Mouse (Mus musculus): Measurements from ENCODE around the gene Cdk5r2.
A peak's percentile ranks its signal among the peaks of the same experiment; 100 is the strongest.
"Not testable (repeated sequence)": the region's sequence is repeated elsewhere in the genome, so short reads cannot be mapped to it uniquely, and the experiment has no call there.

Gene Cdk5r2

DNA sequence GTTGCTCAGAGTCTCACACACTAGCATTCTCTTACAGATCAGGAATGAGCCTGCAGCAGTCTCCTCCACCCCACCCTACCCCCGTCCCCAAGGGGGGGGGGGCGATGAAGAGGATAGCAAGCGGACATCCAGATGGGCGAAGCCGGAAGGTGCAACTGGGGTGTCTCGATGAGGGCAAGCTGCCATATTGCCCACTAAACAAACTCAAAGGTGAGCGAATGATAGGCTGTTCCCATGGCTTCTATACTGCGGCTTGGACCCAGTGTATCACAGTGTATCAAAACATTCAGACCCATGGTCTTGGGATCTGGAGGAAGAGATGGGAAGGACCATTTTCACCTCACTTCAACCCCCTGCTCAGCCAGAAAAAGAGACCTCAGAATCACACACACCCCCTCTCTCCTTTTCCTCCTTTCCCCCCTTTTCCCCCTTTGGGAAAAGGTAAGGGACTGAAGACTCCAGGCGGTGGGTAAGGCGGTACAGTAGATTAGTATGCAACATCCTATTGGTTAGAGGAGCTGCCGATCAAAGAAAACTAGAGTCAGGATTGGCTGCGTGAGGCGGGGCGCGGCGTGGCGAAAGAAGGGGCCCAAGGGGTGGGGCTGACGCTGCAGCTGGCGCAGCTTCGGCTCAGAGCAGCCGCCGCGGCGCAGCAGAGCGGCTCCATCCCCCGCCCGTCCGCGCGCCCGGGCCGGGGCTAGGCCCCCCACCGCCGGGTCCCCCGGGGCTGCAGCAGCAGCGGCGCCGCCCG, at the start of gene Cdk5r2:
Gene Cdk5r2 (plus strand): TSS at position 629 of the 751 bp plus-strand sequence.
- DNase-seq (ENCODE audit: low spot score) = peak; percentile 98

DNA sequence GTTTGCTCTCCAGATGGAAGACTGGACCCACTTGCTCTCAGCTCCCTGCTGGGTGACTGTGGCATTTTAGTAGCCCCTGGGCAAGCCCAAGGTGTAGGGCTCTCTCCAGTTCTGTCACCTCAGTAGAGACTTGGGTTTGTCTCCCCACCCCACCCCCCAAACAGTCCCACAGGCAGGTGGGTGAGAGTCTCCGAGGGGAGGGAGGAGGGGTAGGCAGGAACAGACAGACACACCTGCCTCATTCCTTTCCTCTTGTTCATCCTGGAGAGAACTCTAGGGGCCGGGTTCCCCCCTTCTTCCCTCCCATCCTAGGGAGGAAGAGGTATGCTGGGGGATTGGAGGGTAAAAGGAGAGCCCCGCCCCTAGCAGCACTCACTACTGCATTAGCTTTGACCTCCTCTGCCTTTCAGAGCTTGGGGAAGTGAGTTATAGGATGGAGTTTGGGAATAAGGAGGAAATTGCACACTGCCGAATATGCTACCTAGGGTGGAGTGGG, 49.3 kb upstream of the Cdk5r2 start:
- no peak for DNase-seq (ENCODE audit: low spot score)

DNA sequence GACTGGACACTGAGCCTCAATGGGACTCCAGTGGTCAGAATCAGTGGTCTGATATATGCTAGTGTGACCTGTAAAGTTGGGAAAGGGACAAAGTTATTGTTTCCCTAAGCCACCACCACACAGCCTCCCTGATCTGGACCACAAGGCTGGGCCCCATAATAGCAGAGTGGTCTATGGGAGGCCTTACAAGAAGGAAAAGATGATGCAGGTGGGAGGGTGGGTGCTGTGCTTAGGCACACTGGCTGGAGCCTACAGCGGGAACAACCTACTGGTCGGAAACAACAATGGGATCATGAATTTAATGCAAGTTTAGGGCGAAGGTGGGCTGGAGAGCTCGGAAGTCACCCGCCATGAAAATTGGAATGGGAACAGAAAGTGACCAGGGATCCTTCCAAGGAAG, 48.9 kb upstream of the Cdk5r2 start:
- DNase-seq (ENCODE audit: low spot score) = no peak

DNA sequence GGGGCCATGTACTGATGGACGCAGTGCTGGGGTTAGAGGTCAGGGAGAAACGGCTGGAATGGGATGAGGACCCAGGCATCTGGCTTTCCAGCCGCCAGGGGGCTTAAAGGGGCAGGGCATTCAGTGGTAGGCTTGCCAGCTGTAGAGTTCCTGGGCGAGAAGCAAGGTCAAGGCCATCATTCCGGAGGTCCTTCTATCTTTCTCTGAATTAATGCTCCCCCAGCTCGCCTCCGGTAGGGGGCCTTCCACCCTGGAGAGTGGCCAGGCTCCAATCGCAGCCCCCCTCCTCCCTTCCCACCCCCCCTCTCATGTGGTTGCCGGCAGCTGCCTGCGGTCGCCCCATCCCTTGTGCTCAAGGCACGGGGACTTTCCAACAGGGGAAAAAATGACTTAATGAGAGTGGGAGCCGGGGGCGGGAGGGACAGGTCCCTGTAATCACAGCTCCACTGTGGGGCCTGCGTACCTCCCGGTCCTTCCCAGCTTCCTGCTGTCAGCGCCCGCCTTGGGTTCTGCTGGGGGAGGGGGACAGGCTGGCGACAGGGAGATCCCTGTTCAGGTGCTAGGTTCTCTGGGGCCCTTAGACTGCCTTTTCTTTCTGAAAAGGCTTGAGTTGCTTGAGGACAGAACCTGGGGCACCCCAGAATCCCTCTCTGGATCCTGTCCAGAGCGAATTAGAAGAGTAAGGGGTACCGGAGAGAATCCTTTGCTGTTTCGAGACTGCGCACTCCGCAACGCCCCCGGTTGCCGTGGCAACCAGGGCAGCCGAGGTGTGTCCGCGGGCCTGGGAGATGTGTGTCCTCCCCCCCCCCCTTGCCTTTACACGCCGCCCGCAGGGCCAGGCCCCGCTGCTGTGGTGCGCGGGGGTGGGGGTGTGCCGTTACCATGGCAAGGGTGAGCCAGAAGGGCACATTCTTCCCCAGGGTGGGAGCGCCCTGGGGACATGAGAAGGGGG, 48.1 kb upstream of the Cdk5r2 start:
- peak; percentile 66 for DNase-seq (ENCODE audit: low spot score)

DNA sequence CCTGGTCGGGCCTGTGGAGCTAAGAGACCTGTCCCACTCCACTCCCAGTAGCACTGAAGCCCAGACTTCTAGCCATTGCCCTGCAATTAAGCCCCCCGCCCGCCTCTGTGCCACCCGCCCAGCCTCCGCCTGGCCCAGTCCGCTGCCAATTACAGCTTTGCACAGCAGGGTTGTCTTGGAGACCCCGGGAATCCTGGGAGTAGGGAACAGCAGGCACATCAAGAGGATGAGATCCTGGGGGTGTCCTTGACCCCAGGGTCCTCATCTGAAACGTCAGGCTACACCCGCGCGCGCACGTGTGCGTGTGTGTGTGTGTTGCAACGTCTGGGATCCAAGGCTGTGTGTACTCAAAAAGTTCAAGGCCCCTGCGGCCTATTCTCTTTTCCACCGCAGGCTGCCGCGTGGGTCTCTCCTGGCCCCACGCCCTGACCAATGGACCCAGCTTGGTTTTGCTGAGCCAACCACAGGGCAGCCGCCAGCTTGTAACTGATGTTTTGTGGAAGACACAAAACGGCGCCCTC, 47.1 kb upstream of the Cdk5r2 start:
- no peak for DNase-seq (ENCODE audit: low spot score)

DNA sequence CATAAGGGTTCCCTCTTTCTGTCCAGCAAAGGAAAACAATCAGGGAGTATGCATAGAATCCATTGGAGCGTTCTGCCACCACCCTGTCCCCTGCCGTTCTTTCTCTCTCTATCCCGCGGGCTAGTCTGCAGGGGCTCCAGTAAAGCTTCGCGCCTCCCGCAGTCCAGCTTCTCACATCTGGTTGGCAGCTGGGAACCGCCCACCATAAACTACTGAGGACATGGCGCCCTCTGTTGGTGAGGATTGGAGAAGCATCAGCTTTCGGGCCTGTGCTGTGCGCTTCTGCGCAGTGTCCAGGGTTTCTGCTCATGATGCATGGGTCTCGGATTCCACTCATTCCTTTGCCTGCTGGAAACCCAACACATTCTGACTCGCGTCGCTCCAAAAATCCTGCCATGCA, 46.7 kb upstream of the Cdk5r2 start:
- DNase-seq (ENCODE audit: low spot score) = peak; percentile 97

DNA sequence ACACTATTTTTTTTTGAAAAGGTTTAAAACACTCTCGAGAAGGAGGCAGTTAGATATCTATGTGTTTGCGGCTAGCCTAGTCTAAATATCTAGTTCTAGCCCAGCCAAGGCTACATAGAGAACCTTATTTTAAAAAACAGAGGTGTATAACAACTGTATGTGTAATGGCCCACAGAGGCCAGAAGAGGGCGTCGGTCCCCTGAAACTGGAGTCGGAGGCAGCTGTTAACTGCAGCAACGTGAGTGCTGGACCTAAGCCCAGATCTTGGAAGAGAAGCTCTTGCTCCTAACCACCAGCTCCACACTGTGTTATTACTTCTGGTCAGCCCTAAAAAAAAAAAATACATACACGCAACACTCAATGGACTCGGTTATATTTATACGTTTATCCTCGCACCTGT, 45.7 kb upstream of the Cdk5r2 start:
- DNase-seq (ENCODE audit: low spot score) = no peak

DNA sequence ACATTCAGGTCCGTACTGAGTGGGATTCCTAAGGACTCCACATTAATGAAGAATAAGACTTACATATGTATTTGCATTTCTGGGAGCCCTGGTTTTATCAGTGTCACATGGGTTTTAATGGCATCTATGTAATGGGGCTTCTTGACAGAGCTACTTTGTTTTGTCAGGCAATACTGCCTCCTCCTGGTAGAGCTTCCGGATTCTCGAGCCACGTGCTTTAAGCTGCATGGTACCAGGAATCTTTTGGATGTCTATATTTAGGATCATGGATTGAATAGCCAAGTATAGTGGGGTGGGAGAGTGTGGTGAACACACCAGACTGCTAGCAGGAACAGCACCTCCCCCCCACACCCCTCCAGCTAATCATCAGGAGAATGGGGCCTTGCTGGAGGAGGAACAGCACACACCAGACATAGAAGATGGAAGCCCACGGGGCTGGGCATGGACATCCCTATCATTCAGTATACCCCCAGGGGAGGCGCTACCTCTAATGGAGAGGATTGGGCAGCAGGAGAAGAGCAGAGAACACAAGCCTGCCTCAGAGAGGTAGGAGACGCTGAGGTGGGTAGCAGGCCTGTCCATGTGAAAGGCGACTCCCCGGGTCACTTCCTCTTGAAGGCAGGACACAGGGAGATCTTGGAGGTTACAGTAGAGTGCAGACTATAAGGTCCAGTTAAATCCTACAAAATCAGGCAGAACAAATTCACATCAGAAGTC, 39.6 kb upstream of the Cdk5r2 start:
- DNase-seq (ENCODE audit: low spot score) = no peak

DNA sequence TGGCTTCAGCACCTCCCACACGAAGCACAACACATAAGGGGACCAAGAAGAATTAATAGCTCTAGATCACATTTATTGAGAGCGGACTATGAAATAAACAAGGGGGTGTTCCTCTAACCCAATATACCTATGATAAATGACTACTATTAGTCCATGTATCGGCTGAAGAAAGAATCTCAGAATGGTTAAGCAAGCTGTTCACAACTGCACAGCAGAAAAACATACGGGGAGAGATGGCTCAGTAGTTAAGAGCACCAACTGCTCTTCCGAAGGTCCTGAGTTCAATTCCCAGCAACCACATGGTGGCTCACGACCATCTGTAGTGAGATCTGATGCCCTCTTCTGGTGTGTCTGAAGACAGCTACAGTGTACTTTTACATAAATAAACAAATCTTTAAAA, 38.8 kb upstream of the Cdk5r2 start:
- DNase-seq (ENCODE audit: low spot score) = not testable (repeated sequence)

DNA sequence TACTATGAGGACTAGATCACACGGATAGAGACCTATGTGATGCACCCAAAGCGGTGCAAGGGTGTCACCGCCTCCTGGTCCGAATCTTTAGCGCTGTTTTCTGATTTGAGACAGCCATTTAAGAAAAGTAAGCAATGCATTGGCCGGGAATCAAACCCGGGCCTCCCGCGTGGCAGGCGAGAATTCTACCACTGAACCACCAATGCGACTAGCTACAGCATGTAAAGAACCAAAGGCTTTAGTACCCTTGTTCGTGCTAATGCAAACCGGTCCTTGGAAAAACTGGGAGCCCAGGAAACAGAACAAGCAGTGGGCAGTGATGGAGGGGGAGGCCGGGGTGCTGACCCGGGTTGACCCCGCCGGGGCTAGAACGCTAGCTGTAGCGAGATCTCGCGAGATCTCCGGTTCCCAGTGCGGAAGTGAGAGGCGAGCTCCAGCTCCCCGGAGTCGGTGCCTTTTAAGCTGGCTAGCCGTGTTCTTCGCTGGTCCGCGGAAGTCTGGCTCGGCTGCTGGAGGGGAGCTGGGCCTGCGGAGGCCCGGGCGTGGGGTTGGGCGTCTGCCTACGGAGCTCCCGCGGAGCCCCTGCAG, 38.0 kb upstream of the Cdk5r2 start:
- DNase-seq (ENCODE audit: low spot score) = peak; percentile 95

DNA sequence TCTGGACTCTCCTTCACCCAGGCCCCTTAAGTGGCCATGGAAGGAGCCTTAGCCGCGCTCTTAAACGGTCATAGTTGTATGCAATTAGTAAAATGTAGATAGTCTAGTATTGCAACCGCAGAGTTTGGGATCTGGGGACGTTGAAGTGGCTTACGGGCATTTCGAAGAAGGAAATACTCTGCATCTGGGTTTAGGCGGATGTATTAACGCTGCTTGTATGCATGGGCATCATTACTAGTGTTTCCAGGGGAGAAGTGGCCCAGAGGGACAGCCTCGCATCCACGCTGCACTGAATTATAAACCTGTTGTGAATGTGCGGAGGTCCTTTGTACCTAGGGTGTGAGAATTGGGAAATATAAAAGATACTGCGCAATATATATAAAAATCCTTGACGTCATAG, 37.5 kb upstream of the Cdk5r2 start:
- DNase-seq (ENCODE audit: low spot score) = no peak

DNA sequence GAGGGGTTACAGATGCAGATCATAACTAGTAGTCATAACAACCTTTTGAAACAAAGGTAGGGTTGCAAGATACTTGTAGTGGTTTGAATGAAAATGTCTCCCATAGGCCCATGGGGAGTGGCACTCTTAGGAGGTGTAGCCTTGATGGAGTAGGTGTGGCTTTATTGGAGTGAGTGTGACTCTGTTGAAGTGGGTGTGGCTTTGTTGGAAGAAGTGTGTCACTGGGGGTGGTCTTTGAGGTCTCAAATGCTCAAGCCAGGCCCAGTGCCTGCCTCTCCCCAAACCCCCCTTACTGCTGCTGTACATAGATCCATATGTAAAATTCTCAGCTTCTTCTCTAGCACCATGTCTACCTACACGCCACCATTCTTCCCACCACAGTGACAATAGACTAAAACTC, 36.2 kb upstream of the Cdk5r2 start:
- DNase-seq (ENCODE audit: low spot score) = no peak

DNA sequence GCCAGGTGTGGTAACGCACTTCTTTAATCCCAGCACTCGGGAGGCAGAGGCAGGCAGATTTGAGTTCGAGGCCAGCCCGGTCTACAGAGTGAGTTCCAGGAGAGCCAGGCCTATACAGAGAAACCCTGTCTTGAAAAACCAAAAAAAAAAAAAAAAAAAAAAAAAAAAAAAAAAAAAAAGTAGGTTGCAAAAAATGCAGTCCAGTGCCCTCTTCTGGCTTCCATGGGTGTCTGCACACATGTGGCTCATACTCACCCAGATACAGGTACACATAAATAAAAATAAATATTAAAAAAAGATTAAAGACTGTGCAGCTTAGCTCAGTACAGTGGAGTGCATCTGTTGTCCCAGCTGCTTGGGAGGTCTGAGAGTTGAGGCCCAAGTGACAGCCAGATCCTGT, 31.1 kb upstream of the Cdk5r2 start:
- not testable (repeated sequence) for DNase-seq (ENCODE audit: low spot score)

DNA sequence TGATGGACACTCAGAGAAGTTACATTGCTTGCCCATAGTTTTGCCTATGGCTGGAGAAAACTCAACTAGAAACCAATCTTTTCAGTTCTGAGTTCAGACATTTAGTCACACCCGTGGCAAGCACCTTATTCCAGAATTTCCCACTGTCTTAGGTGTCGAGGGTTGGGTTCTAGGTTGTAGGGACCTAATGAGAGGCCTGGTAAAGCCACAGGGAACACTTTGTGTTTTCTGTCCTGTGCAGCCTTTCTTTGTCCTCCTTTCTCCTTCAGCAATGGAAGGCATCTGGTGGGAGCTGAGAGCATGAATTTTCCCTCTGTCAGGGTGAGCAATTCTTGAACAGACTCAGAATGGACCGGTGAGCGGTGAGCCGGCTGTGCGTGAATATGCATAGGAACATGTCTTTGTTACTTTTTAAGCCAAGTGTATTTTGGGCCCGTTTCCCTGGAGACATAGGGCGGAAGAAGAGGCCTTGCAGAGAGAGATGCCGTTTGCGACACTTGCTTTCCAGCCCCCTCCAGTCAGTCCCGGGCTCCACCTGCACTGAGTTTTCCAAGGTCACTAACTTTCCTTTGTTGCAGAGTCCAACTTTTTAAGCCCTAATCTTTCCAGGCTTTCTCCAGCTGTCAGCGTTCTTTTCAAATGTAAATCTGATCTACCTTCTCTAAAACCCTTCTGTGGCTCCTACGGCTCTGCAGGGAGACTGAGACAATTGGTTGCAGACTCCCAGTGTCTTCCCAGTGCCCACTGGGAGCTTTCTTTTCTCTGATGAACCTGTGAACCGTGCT, 30.0 kb upstream of the Cdk5r2 start:
- no peak for DNase-seq (ENCODE audit: low spot score)

DNA sequence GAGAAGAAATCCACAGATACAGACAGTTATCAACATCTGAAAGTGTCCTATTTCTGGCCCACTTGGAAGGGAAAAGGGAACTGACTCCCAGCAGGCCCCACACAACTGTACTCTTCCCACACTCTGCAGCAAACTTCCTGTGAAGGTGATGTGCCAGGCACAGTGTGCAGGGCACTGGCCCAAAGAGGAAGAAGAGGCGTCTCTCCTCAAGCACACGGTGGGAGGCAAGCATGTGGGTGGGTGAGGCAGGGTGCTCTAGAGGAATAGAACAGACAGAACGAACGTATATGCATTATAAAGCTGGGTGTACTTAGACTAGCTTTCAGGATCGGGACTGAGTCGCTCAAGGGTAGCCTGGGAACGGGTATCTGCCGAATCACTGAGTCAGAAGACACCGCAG, 24.7 kb upstream of the Cdk5r2 start:
- no peak for DNase-seq (ENCODE audit: low spot score)

DNA sequence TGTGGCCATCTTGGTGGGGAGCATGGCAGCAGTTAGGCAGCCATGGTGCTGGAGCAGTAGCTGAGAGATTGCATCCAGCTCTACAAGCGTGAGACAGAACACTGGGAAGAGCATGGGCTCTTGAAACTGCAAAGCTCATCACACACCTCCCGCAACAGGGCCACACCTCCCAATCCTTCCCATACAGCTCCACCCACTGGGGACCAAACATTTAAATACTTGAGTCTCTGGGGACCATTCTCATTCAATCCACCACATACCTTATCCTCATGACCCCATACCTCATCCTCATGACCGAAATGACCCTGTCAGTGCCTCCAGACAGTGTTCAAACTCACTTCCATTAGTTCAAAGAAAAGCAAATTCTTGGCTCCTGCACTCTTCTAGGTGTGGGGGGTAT, 21.5 kb upstream of the Cdk5r2 start:
- DNase-seq (ENCODE audit: low spot score) = no peak

DNA sequence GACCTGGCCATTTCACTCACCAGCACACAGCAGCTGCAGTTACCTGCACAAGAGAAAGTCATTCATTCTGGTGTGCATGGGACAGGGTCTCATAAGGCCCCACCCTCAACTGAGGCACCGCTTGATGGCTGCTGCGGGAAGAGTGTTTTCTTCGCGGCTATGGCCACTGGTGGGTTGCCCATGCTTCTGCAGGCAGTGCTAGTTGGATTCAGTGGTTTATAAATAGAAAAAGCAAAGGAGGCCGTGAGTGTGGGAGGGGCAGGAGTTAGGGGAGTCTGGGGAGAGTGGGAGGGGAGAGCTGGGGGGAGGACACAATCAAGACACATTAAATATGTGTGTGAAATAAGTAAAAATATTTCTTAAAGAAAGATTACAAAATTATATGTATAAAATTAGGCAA, 11.6 kb upstream of the Cdk5r2 start:
- no peak for DNase-seq (ENCODE audit: low spot score)

DNA sequence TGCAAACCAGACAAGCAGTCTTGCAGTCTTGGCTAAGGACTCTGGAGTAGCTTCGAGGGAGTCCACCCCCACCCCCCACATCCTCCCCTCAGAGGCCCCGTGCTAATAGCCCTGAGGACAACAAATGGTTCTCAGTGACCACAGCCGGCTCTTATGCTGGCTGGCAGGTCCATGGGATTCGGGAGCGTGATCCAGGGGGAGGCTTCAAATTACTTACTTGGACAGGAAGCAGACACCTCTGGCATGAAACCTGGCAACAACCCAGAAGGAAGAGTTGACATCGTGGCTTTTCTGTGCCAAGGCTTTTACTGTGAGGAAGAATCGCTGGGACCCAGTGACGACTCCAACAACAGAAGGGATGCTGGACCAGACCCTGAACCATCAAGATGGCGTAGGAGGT, 8.4 kb upstream of the Cdk5r2 start:
- DNase-seq (ENCODE audit: low spot score) = no peak

DNA sequence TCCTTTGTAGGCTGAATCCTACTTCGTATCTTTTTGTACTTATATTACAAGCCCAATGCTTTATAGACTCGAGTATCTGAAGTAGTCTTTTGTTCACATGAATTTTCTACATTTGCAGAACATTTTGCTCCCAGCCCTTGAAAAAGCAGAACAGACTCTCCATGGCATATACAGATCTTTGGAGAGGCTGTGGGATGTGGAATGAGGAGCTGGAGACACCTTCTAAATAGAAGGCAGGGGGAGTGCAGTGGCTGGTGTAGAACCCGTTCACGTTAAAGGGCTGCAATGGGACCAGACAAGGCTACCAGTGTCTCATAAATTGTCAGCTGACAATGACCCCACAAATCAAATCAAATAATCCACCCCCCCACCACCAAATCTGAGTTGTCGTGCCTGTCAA, 5.8 kb upstream of the Cdk5r2 start:
- DNase-seq (ENCODE audit: low spot score) = no peak

DNA sequence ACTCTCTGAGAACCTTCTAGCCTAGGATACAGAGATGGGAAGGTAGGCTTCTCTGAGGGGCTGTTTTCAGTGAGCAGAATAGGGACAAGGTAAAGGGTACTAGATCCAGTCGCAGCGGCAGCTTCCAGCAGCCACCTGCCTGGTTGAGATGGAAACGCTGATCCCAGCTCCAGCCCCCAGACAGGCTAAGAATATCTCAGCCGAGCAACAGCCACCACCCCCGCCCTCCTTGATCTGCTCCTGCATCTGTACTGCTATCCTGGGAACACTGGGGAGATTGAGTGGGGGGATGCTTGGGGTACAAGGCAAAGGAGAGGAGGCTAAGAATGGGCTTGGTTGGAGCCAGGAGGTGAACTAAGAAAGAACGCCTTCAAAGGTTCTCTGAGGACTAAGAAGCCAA, 4.5 kb upstream of the Cdk5r2 start:
- DNase-seq (ENCODE audit: low spot score) = no peak

All from retina, embryonic 14.5 days (tissue).